In the genomic region with DNA sequence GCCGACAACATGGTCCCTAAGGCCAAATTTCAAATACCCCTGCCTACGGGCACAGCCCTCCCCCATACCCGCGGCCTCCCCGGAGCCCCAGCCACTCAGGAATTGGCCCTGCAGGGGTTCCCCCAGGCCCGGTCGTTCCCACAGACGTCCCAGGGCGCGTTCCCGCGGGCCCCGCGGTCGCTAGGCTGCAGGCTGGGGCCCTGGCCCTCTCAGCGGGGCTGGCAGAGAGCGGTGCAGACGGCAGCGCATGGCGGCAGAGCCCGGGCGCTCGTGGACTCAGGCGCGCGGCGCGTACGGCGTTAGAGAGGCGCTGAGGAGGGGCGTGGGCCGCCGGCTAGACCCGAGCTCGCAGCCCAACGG, we compare ENCODE assay signal across 8 mouse cellular contexts. TPM values are rescaled to one million over a fixed set of nuclear protein-coding genes. Genes with fewer than 3 reads are reported as not detected.
DNase-seq lines count a peak whose midpoint lies in the region; ATAC-seq and TF ChIP-seq lines count a peak whose summit lies in the region.

No protein-coding gene starts in this region.

- no peaks in the 10 kb centered on the region for H3K36me3 ChIP-seq in kidney, postnatal 0 days (ENCODE audit: insufficient read depth, low read length)
- H3K36me3 ChIP-seq in intestine, embryonic 14.5 days (ENCODE audit: control insufficient read depth, insufficient read depth, low read length), result no peaks in the 10 kb centered on the region
- no peaks in the 10 kb centered on the region for H3K36me3 ChIP-seq in neural tube, embryonic 11.5 days (ENCODE audit: control insufficient read depth, insufficient read depth, low read length)

- peaks cover 3% of the 10 kb centered on the region; the same call in 1 of the 2 replicates for H3K4me1 ChIP-seq in kidney, postnatal 0 days (replicated peaks; ENCODE audit: insufficient read depth, low read length)
- H3K4me1 ChIP-seq in intestine, embryonic 14.5 days (replicated peaks; ENCODE audit: control insufficient read depth, insufficient read depth, low read length), result no peaks in the 10 kb centered on the region
- 0 out of 2 replicates have a peak, but pooled peaks cover 3% of the 10 kb centered on the region for H3K4me1 ChIP-seq in neural tube, embryonic 11.5 days (ENCODE audit: control insufficient read depth, insufficient read depth, low read length)

- H3K9ac ChIP-seq in kidney, postnatal 0 days (ENCODE audit: low read depth, low read length), result peak overlapping the region; percentile 55; the same call in 1 of the 2 replicates
- peak overlapping the region; percentile 44 for H3K9ac ChIP-seq in intestine, embryonic 14.5 days (ENCODE audit: low read length)
- peak overlapping the region; percentile 70 for H3K9ac ChIP-seq in neural tube, embryonic 11.5 days (ENCODE audit: low read length)

- WGBS in kidney, postnatal 0 days, result under 1% methylated on average over 30 of the region's 37 CpGs
- under 1% methylated on average over 37 of the region's 37 CpGs for WGBS in intestine, embryonic 14.5 days
- under 1% methylated on average over 32 of the region's 37 CpGs for WGBS in neural tube, embryonic 11.5 days

- peaks cover 45% of the 10 kb centered on the region for H3K27me3 ChIP-seq in kidney, postnatal 0 days (ENCODE audit: insufficient read depth, low read length)
- H3K27me3 ChIP-seq in intestine, embryonic 14.5 days (replicated peaks; ENCODE audit: control insufficient read depth, insufficient read depth, low read length), result peaks cover 71% of the 10 kb centered on the region
- H3K27me3 ChIP-seq in neural tube, embryonic 11.5 days (ENCODE audit: control insufficient read depth, insufficient read depth, low read length), result peaks cover 54% of the 10 kb centered on the region

- peak overlapping the region; percentile 99 for H3K4me2 ChIP-seq in kidney, postnatal 0 days (ENCODE audit: low read length)
- H3K4me2 ChIP-seq in intestine, embryonic 14.5 days (ENCODE audit: low read length), result peak overlapping the region; percentile 95
- peak overlapping the region; percentile 95 for H3K4me2 ChIP-seq in neural tube, embryonic 11.5 days (ENCODE audit: low read depth)

- H3K4me3 ChIP-seq in kidney, postnatal 0 days (replicated peaks; ENCODE audit: low read depth, low read length), result peak overlapping the region; percentile 55
- H3K4me3 ChIP-seq in intestine, embryonic 14.5 days (ENCODE audit: low read depth, low read length), result peak overlapping the region; percentile 58
- peak overlapping the region; percentile 59 for H3K4me3 ChIP-seq in neural tube, embryonic 11.5 days (ENCODE audit: low read depth, low read length)

- TF ChIP-seq CTCF in kidney, postnatal 0 days (IDR thresholded peaks at IDR 0.05; ENCODE audit: low read depth), result no peak

- no peaks in the 10 kb centered on the region for H3K9me3 ChIP-seq in kidney, postnatal 0 days (replicated peaks; ENCODE audit: low read length)
- no peaks in the 10 kb centered on the region for H3K9me3 ChIP-seq in intestine, embryonic 14.5 days (ENCODE audit: control insufficient read depth, low read length)
- H3K9me3 ChIP-seq in neural tube, embryonic 11.5 days (ENCODE audit: control insufficient read depth, low read length), result no peaks in the 10 kb centered on the region

- no peak for ATAC-seq in kidney, postnatal 0 days (replicated peaks; ENCODE audit: low FRiP score, low read depth)
- ATAC-seq in intestine, embryonic 14.5 days (replicated peaks; ENCODE audit: low FRiP score, low TSS enrichment, low read depth), result no peak
- ATAC-seq in neural tube, embryonic 11.5 days (ENCODE audit: insufficient read depth, low FRiP score, low TSS enrichment), result peak; percentile 32; the same call in 1 of the 2 replicates
- ATAC-seq in inflammation-experienced regulatory T-cells, adult 6 months, result no peak

- H3K27ac ChIP-seq in kidney, postnatal 0 days, result no peak overlapping the region
- H3K27ac ChIP-seq in intestine, embryonic 14.5 days (ENCODE audit: low read depth), result no peak overlapping the region
- peak overlapping the region; percentile 44; the same call in 1 of the 2 replicates for H3K27ac ChIP-seq in neural tube, embryonic 11.5 days (ENCODE audit: low read depth, low read length)

- DNase-seq in kidney, postnatal 0 days (ENCODE audit: low spot score), result no peak
- DNase-seq in kidney, postnatal 14 days, result no peak
- DNase-seq in adrenal gland, postnatal 25 days, result peak; percentile 27
- peak; percentile 47 for DNase-seq in embryo, embryonic 9.5 days (ENCODE audit: extremely low spot score)
- DNase-seq in intestine, embryonic 14.5 days (ENCODE audit: low spot score), result no peak
- peak; percentile 61 for DNase-seq in neural tube, embryonic 11.5 days (ENCODE audit: low spot score)
- DNase-seq in ovary, postnatal 10 days (ENCODE audit: low spot score), result no peak

RNA-seq across cellular contexts. Expression of a gene that starts 0.4 kb away (rescaled TPM):
- 1.7 and 2.2 TPM in 2 replicates for polyA plus RNA-seq in kidney, postnatal 0 days (2015; fragmentation: Nextera tagmentation; extraction: Ambion mirVana)
- not detected in 2 replicates for total RNA-seq in adrenal gland, postnatal 25 days (2021)
- polyA plus RNA-seq in intestine, embryonic 14.5 days (2014; fragmentation: Nextera tagmentation; extraction: Ambion mirVana), result 0.13 TPM in 1 of 2 replicates, not detected in the other
- 0.19 and 0.36 TPM in 2 replicates for polyA plus RNA-seq in neural tube, embryonic 11.5 days (2014; fragmentation: Nextera tagmentation; extraction: Ambion mirVana)
- polyA plus RNA-seq in inflammation-experienced regulatory T-cells, adult 6 months (2017; shearing (Covaris generic)), result not detected

RNA-seq across cellular contexts. Expression of a gene that starts 4.9 kb away (rescaled TPM):
- 131 and 147 TPM in 2 replicates for polyA plus RNA-seq in kidney, postnatal 0 days (2015; fragmentation: Nextera tagmentation; extraction: Ambion mirVana)
- 2.9 and 3.6 TPM in 2 replicates for total RNA-seq in adrenal gland, postnatal 25 days (2021)
- polyA plus RNA-seq in intestine, embryonic 14.5 days (2014; fragmentation: Nextera tagmentation; extraction: Ambion mirVana), result 2.4 and 2.7 TPM in 2 replicates
- 3.2 and 3.4 TPM in 2 replicates for polyA plus RNA-seq in neural tube, embryonic 11.5 days (2014; fragmentation: Nextera tagmentation; extraction: Ambion mirVana)
- polyA plus RNA-seq in inflammation-experienced regulatory T-cells, adult 6 months (2017; shearing (Covaris generic)), result 1 to 10 TPM in 2 of 3 experiments, under 1 TPM in 1; 0.67 to 1.9 (median 1.5) TPM

RNA-seq across cellular contexts. Expression of a gene that starts 36.2 kb away (rescaled TPM):
- 12.2 and 18.7 TPM in 2 replicates for polyA plus RNA-seq in kidney, postnatal 0 days (2015; fragmentation: Nextera tagmentation; extraction: Ambion mirVana)
- total RNA-seq in adrenal gland, postnatal 25 days (2021), result 8.6 and 8.7 TPM in 2 replicates
- 16.2 and 18.2 TPM in 2 replicates for polyA plus RNA-seq in intestine, embryonic 14.5 days (2014; fragmentation: Nextera tagmentation; extraction: Ambion mirVana)
- 9.5 and 13.1 TPM in 2 replicates for polyA plus RNA-seq in neural tube, embryonic 11.5 days (2014; fragmentation: Nextera tagmentation; extraction: Ambion mirVana)
- not detected for polyA plus RNA-seq in inflammation-experienced regulatory T-cells, adult 6 months (2017; shearing (Covaris generic))

RNA-seq across cellular contexts. Expression of a gene that starts 58.2 kb away (rescaled TPM):
- polyA plus RNA-seq in kidney, postnatal 0 days (2015; fragmentation: Nextera tagmentation; extraction: Ambion mirVana), result 2.8 and 3.4 TPM in 2 replicates
- 0.30 TPM in 1 of 2 replicates, not detected in the other for total RNA-seq in adrenal gland, postnatal 25 days (2021)
- polyA plus RNA-seq in intestine, embryonic 14.5 days (2014; fragmentation: Nextera tagmentation; extraction: Ambion mirVana), result 0.20 and 0.37 TPM in 2 replicates
- polyA plus RNA-seq in neural tube, embryonic 11.5 days (2014; fragmentation: Nextera tagmentation; extraction: Ambion mirVana), result 0.09 and 0.36 TPM in 2 replicates
- polyA plus RNA-seq in inflammation-experienced regulatory T-cells, adult 6 months (2017; shearing (Covaris generic)), result under 1 TPM; 0.17 to 0.43 (median 0.18) TPM

Comparison
In these comparisons a context has a peak if more than half of its experiments do, and no peak if none do; other contexts are left out.
1. DNase-seq: peak in adrenal gland, postnatal 25 days (single experiment), embryo, embryonic 9.5 days (single experiment) and neural tube, embryonic 11.5 days (single experiment); none in kidney, postnatal 0 days (single experiment), kidney, postnatal 14 days (single experiment), intestine, embryonic 14.5 days (single experiment) and ovary, postnatal 10 days (single experiment).
2. RNA of a gene that starts 4.9 kb away (polyA plus RNA-seq): 131 to 147 TPM in kidney, postnatal 0 days; 3.2 to 3.4 TPM in neural tube, embryonic 11.5 days, 2.4 to 2.7 TPM in intestine, embryonic 14.5 days and 0.67 to 1.9 TPM in inflammation-experienced regulatory T-cells, adult 6 months; every median in the first group is over 10 times any median in the second.
3. RNA of a gene that starts 36.2 kb away (polyA plus RNA-seq): 12.2 to 18.7 TPM in kidney, postnatal 0 days, 16.2 to 18.2 TPM in intestine, embryonic 14.5 days and 9.5 to 13.1 TPM in neural tube, embryonic 11.5 days; not detected in inflammation-experienced regulatory T-cells, adult 6 months; every median in the first group is over 10 times any median in the second.
4. Peak in every context shown above with its lines, with median percentiles within 50 percentile points of each other: H3K4me2 ChIP-seq, H3K4me3 ChIP-seq and H3K9ac ChIP-seq.